Mouse (Mus musculus) MEL (cell line): ENCODE results near the gene Hbp1. TPM values are rescaled to one million over a fixed set of nuclear protein-coding genes. Genes with fewer than 3 reads are reported as not detected.

Source experiments
- DNase-seq: peaks from one replicate; pipeline ENCODE4 v3.0.0; 2011; ENCODE audit warnings: low read depth, low spot score
- H3K27ac ChIP-seq: 2 replicates; pipeline ENCODE4 v1.5.1; 2012; ENCODE audit warnings: low read depth, mild to moderate bottlenecking, control low read depth, low read length, moderate library complexity; ENCODE audit not compliant: control insufficient read depth
- H3K27me3 ChIP-seq, 2 experiments: fragments of 150-350 bp in 1 of 2; sonication (generic) in 1 of 2; 2 replicates each; pipeline ENCODE4 v1.6.1; 2012; ENCODE audit warnings: low read length in 2 of 2, mild to moderate bottlenecking in 2 of 2, improper control_type of control experiment in 1 of 2, moderate library complexity in 1 of 2; ENCODE audit not compliant: insufficient read depth in 2 of 2, control insufficient read depth in 1 of 2
- H3K36me3 ChIP-seq, 2 experiments: 2 replicates each; pipeline ENCODE4 v1.6.1; 2012 to 2014; ENCODE audit warnings: low read length in 2 of 2, improper control_type of control experiment in 1 of 2, inconsistent platforms in 1 of 2, mild to moderate bottlenecking in 1 of 2; ENCODE audit not compliant: insufficient read depth in 2 of 2, control insufficient read depth in 1 of 2
- H3K4me1 ChIP-seq, 2 experiments: fragments of 150-350 bp in 1 of 2; sonication (generic) in 1 of 2; 2 replicates each; pipeline ENCODE4 v1.6.1; 2012; ENCODE audit warnings: low read length in 2 of 2, improper control_type of control experiment in 1 of 2, mild to moderate bottlenecking in 1 of 2; ENCODE audit not compliant: insufficient read depth in 2 of 2, control insufficient read depth in 1 of 2
- H3K4me3 ChIP-seq, 2 experiments: fragments of 150-350 bp in 1 of 2; sonication (generic) in 1 of 2; 2 replicates each; pipeline ENCODE4 v1.5.1; 2012; ENCODE audit warnings: low read depth in 2 of 2, low read length in 2 of 2, mild to moderate bottlenecking in 2 of 2, moderate library complexity in 2 of 2, control low read depth in 1 of 2, improper control_type of control experiment in 1 of 2; ENCODE audit not compliant: control insufficient read depth in 1 of 2, insufficient read depth in 1 of 2
- H3K79me2 ChIP-seq: 2 replicates; pipeline ENCODE4 v1.6.1; 2012; ENCODE audit warnings: mild to moderate bottlenecking, low read length, moderate library complexity; ENCODE audit not compliant: control insufficient read depth, poor library complexity, insufficient read depth
- H3K9ac ChIP-seq: 2 replicates; pipeline ENCODE4 v1.6.1; 2012; ENCODE audit warnings: low read depth, mild to moderate bottlenecking, control low read depth, low read length, moderate library complexity; ENCODE audit not compliant: control insufficient read depth, poor library complexity, severe bottlenecking
- H3K9me3 ChIP-seq: fragments of 150-350 bp; sonication (generic); replicated peaks from 2 replicates; pipeline ENCODE4 v1.6.1; 2012; ENCODE audit warnings: mild to moderate bottlenecking, low read length, improper control_type of control experiment, moderate library complexity; ENCODE audit not compliant: insufficient read depth
- CHD1 ChIP-seq: IDR thresholded peaks from 2 replicates; pipeline ENCODE4 v1.6.1; 2012; ENCODE audit warnings: low read depth, mild to moderate bottlenecking, inconsistent platforms, low read length, improper control_type of control experiment
- KAT2A ChIP-seq: conservative IDR thresholded peaks from 2 replicates; pipeline ENCODE4 v1.6.1; 2012; ENCODE audit warnings: low read depth, low read length, improper control_type of control experiment, inconsistent platforms
- MAFK ChIP-seq: IDR thresholded peaks from 2 replicates; pipeline ENCODE4 v1.6.1; 2011; ENCODE audit warnings: low read depth, mild to moderate bottlenecking, low read length, improper control_type of control experiment, borderline replicate concordance
- MXI1 ChIP-seq: IDR thresholded peaks from 2 replicates; pipeline ENCODE4 v1.6.1; 2011; ENCODE audit warnings: mild to moderate bottlenecking, low read depth, low read length, improper control_type of control experiment
- POLR2A ChIP-seq, 2 experiments: IDR thresholded peaks; 2 replicates each; pipeline ENCODE4 v1.6.1; 2011 to 2012; ENCODE audit warnings: low read length in 2 of 2, mild to moderate bottlenecking in 2 of 2, control low read depth in 1 of 2, improper control_type of control experiment in 1 of 2, low read depth in 1 of 2, moderate library complexity in 1 of 2; ENCODE audit not compliant: control insufficient read depth in 1 of 2, insufficient read depth in 1 of 2, poor library complexity in 1 of 2
- polyA plus RNA-seq, 2 experiments: library from polyadenylated mRNA; stranded (reverse) in 1 of 2; unstranded in 1 of 2; fragments of >175 nt in 1 of 2; fragments of >200 nt in 1 of 2; gene quantifications; 2 replicates each; pipeline versions ENCODE4 v1.2.1 to v1.2.4; 2012; ENCODE audit warnings: low replicate concordance in 2 of 2, low read depth in 1 of 2; ENCODE audit not compliant: insufficient read length in 2 of 2, insufficient read depth in 1 of 2, missing spikeins in 1 of 2
- total RNA-seq: library from RNA; depleted of rRNA; stranded (reverse); fragments of 300-350 nt; gene quantifications from 2 replicates; pipeline ENCODE4 v1.2.3, GENCODE M21; 2012; rRNA removed

The Hbp1 gene
- total and polyA plus RNA-seq, 3 experiments, result 4.3 to 8.8 TPM; not detected in 1

GRCm38 (mm10) chr12:31876775-31877174 is 73.6 kb downstream of the Hbp1 start:
- no peak for TF ChIP-seq POLR2A (IDR thresholded peaks at IDR 0.05; ENCODE audit: control insufficient read depth in 1 of 2, insufficient read depth in 1 of 2, low read depth in 1 of 2, low read length in 2 of 2, poor library complexity in 1 of 2)
- TF ChIP-seq KAT2A, result no peak
- TF ChIP-seq MAFK, result no peak
- no peak for TF ChIP-seq MXI1
- TF ChIP-seq CHD1, result no peak
- DNase-seq, result no peak

More at GRCm38 (mm10) chr12:31876775-31877174, 73.6 kb downstream of the Hbp1 start:
- H3K36me3 ChIP-seq, result no peaks in the 10 kb centered on the region
- no peaks in the 10 kb centered on the region for H3K4me1 ChIP-seq
- no peaks in the 10 kb centered on the region for H3K9me3 ChIP-seq
- H3K79me2 ChIP-seq, result no peaks in the 10 kb centered on the region
- no peak overlapping the region for H3K9ac ChIP-seq
- H3K27ac ChIP-seq, result no peak overlapping the region
- H3K4me3 ChIP-seq, result no peak overlapping the region
- H3K27me3 ChIP-seq, result no peaks in the 10 kb centered on the region

Other genes starting within 250 kb of the Hbp1 start
- not detected in 2 replicates for gene Gpr22, start 236.6 kb downstream of the Hbp1 start, total RNA-seq
- gene Gpr22, start 236.6 kb downstream of the Hbp1 start, polyA plus RNA-seq, result not detected
- 15.2 and 15.7 TPM in 2 replicates for gene Prkar2b, start 110.8 kb upstream of the Hbp1 start, total RNA-seq
- gene Prkar2b, start 110.8 kb upstream of the Hbp1 start, polyA plus RNA-seq, result 100 to 1,000 TPM in 1 of 2 experiments, 10 to 100 TPM in 1; 34.1 to 154 TPM